Mouse (Mus musculus) layer of hippocampus, adult 18-20 months (tissue): ENCODE results near the gene Agt. TPM values are rescaled to one million over a fixed set of nuclear protein-coding genes. Genes with fewer than 3 reads are reported as not detected.
A peak's percentile ranks its signal among the peaks of the same experiment; 100 is the strongest.

Source experiments
- DNase-seq, 2 experiments: peaks; one replicate each; pipeline ENCODE4 v3.0.0; 2022; ENCODE audit warnings: low spot score in 2 of 2
- total RNA-seq, 2 experiments: library from RNA; stranded (reverse); gene quantifications; 2 replicates each; pipeline ENCODE4 v1.2.3; 2021

The Agt gene
- total RNA-seq, 2 experiments from 2014 or later = 26.0 to 31.4 TPM

DNA sequence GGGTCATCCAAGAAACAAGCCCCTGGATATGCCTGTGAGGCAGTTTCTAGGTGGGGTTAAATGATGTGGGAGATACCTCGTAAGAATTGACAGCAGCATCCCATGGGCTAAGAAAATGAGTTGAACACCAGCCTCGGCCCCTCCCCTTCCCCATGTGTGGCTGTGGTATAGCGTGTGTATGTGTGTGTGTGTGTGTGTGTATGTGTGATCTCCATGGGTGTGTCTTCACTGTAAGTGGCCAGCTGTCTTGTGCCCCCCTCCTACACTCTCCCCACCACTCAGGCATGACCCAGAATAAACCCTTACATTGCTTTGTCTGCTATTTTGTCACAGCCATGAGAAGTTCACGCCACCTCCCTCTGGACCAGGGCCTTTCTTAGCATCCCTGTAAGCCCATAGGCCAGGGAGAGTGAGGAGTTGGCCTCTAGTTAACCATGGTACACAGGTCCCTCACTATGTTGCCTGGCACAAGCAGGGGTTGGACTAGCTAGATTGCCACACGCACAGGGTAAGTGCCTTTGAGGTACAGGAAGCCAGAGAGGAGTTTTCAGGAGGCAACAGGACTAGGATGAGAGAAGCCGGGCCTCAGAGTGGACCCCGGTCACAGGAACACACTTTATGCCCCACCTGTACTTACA is 14.3 kb downstream of the Agt start:
- no peak for DNase-seq

DNA sequence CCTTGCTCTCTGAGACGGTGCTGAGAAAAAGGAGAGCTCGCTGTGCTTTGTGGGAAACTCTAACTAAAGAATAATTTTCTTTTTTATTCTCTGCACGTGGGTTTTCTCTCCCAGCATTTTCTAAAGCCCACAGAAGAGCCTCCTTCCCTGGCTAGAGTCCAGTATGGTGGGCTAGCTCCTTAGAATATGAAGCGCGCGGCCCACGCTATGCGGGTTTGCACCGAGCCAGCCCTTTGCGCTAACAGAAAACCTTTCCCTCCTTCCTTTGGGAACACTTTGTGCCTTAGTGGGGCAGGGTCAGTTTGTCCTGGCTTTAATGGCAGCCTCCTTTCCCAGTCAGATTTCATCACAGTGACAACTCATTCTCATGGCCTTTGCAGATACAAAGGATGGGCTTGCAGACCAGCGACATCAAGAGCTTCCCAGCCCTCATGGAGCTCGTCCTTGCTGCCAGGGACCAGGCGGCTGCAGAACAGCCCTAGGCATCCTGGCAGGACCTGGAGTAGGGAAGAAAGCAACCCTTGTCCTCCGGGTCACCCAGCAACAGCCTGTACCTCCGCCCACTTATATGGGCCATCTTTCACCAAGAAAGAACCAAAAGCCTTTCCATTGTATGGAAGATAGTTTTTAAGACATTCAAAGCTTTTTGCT is 18.4 kb downstream of the Agt start:
- DNase-seq = no peak

DNA sequence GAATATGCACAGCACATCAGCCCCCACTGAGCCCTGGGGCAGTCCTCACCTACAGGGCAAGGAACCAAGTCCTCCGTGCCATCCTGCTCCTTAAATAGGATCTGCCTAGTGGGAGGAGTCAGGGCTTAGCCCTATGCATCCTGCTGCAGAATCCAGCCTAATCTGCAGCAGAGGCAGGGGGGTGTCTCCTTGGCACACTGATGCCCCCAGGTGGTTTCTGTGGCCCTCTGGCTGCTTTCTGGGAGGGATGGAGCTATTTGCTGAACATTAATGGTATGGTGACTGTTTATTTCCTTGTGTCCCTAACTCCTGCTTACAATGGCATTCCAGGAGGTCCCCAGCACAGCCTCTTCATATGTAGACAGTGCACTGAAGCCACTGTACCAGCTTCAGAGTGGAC is 21.3 kb downstream of the Agt start:
- no peak for DNase-seq

DNA sequence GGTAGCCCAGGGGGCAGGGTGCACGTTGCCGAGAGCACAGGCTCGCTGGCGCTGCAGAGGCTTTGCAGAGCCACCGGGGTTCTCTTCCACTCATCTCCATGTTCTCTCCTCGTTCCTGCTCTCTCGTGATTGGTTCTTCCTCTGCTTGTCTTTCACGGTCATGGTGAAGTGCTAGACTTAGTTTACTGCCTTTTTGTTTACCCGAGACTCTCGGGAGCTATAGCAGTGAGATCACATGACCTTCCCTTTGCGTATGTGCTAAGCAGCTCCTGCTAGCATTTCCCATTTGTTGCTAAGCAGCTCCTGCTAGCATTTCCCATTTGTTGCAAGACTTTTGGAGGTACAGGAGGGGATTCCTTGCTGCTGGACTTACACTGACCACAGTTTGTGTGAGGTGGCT is 22.2 kb downstream of the Agt start:
- no peak for DNase-seq

DNA sequence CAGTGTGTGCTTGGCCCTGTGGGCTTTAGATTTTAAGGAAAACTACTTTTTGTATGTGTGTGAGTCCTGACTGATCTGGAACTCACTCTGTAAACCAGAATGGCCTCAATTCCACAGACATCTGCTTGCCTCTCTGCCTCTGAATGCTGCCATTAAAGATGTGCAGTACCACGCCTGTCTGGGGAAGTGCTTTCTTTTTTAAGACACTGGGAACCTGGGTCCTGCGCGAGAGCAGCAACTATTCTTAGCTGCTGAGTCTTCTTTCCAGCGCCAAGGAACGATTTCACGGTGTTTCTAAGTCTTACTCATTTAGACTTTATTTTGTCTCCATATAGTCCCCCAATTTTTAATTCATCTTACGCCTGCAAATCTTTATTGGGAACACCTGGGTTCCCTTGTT is 22.7 kb downstream of the Agt start:
- DNase-seq = no peak

DNA sequence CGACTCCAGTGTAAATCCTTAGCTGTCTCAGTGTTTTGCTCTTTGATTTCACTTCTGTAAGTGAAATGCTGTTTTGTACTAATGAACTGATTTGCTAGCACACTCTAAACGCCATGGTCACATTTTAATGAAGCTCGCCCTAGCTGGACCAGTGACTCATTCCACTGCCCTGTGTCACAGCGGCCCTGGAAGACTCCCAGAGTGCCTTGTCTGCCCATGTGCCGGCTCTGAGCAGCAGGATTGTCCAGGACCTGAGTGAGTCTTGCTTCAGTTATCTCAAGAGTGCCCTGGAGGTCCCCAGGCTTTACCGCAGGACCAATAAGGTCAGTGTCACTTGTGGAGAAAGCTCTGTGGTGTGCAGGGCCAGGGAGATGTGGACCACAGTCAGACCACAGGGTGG is 23.1 kb downstream of the Agt start:
- DNase-seq = no peak

DNA sequence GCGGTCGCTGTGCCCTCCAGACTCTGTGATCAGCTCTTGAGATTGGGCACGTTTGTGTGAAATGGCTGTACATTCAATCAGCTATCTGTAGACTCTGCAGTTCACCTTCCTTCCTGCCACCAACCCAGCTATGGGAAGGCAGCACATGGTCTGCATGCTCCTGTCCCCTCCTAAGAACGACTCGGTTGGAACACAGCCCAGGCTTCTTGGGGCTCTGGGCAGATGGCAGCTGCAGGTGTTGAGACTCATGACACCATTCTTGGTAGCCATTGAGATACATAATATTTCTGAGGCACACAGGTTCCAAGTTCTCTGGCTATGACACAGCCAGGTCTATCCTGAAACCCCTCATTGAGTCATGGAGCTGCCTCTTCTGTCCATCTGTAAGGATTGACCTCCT is 26.2 kb downstream of the Agt start:
- no peak for DNase-seq

DNA sequence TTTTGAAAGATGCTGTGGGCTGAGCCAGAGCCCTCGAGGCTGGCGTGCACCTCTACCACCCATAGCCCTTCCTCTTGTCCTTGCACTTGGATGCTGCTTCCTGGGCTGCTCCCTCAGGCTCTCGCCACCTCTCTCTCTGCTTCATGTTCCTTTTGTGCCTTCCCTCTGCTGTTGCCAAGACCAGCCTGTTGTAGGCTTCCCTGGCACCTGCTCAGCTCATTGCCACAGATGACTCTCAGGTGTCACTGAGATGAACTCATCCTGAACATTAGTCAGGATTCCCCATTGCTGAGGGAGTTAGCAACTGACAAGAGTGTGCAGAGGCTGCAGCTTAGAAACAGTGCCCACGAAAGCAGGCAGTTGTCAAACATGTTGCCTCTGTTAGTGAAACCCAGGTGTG is 27.5 kb downstream of the Agt start:
- DNase-seq = no peak

DNA sequence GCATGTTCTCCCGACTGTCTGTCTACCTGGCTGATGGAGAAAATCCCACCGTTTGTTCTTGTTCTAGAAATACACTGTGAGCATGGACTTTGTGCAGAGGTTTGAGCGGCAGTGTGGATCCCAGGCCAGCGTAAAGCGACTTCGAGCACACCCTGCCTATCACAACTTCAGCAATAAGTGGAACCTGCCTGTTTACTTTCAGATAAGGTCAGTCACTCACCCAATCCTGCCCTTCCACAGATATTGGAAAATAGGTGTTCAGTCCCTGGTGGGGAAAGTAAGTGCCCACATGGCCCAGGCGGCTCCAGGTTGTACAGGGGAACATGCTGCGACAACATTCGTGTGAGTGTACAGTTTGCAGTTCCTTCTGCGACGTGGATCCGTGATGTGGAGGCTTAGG is 28.6 kb downstream of the Agt start:
- no peak for DNase-seq

DNA sequence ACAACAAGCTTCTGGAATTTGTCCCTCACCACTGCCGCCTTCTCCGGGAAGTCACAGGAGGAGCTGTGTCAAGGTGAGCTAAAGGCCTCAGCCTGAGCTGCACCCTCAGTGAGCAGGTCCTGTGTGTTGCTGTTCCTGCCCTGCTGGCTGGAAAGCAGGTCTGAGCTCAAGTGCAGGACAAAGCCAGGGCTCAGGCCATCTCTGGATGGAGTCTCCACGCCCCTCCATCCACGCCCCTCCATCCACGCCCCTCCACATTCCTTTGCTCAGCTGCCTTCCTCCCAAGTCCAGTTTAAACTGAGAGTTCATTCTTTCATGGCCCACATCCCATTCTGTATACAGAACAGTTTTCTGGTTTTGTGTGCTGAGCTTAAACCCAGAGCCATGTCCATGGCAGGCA is 34.1 kb downstream of the Agt start:
- DNase-seq = no peak

DNA sequence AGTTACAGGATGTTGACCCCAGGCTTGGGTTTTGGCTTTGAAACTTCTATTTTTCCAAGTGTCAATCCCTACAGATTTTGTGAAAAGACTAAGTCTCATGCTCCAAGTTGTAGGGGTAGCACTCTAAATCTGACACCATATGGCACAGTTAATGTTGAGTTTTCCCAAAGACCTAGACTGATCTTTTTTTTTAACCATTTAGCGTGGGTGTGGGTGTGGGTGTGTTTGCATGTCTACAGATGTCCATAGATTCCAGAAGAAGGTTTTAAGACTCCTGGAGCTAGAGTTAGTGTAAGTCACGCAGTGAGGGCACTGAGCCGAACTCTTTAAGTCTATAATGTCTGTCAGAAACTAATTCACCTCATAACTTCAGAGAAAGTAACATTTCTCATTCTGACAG is 36.9 kb downstream of the Agt start:
- peak in 1 of 2 experiments; percentile 45 for DNase-seq

DNA sequence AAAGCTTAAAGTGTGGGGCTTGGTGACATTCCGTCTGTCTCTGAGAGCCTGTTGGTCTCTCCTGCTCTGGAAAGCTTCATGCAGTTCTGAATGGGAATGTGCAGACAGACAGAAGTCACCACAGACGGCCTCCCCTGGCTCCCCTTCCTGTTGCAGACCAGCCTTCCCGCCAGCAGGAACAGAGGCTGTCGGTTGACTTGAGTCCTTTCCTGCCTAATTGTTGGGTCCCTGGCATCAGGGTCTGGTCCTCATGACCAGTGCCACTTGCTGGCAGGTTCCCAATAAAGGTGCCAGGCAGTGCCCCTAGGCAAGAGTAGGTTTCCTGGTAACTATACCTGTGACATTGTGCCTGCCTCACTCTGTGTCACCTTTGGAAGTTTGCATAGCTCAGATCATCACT is 38.5 kb downstream of the Agt start:
- DNase-seq = no peak

DNA sequence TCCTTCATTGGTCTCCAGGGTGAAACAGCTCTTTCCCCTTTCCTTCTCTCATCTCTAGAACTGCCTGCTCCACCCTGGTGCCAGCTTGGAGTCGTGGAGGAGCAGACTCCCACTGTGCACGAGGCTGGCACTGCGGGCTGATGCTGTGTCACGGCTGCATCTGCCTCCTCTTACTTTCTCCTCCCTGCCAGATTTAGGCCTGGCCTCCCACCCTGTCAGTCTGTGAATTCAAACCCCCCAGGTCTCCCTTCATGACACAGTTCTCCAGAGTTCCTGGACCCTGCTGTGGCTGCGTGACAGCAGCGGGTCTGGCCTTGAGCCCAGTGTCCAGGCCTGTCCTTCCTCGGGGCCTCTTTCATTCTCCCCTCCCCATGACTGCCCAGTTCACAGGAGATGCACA is 39.0 kb downstream of the Agt start:
- no peak for DNase-seq

DNA sequence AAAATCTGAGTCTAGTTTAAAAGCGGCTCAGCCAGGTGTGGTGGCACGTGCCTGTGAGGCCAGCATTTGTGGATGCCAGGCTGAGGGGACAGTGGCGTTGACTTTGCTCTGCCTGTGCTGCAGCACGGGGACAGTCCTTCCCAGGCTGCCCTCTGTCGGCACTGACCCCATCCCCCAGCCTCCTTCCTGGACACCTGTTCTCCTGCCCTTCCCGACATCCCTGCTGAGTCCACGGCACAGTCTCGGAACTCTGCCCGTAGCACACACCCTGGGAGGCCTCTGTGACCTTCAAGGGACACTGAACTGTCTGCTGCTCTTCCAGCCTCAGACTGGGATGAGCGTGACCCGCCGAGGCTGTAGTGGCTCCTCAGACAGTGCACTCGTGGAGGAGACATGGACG is 39.4 kb downstream of the Agt start:
- DNase-seq = no peak

DNA sequence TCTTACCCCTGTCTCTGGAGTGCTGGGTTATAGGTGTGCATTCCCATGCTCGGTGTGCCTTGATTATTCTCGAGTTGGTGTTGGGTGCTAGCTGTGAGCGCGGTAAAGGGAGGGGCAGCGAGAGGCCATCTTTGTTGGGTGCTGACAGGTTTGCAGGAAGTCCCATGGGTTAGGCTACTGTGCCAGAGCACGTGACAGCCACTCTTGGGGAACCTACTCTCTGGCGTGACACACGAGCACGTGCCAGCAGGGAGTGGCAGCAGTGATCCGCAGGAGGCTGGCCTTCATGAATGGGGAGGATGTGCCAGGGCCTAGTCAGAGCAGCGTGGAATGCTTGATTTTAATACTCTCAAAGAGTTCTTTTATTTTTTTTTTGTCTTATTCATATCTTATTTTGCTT is 43.2 kb downstream of the Agt start:
- no peak for DNase-seq

DNA sequence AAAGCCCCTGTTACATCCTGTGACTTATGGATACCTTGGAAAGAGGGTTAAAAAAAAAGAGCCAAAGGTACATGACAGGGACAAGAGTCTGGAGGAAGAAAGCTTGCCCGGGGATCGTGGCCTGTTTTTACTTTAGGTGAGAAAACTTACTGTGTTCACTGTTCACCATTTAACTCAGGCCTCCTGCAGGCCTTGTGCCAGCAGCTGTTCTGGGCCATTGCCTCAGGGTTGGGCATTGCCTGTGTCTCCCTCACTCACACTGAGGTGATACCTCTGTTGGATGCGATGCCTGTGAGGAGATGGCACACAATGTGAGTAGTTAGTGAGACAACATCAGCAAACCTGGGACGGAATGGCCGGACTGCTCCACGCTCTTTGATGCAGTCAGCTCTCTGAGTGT is 47.6 kb downstream of the Agt start:
- DNase-seq = no peak

DNA sequence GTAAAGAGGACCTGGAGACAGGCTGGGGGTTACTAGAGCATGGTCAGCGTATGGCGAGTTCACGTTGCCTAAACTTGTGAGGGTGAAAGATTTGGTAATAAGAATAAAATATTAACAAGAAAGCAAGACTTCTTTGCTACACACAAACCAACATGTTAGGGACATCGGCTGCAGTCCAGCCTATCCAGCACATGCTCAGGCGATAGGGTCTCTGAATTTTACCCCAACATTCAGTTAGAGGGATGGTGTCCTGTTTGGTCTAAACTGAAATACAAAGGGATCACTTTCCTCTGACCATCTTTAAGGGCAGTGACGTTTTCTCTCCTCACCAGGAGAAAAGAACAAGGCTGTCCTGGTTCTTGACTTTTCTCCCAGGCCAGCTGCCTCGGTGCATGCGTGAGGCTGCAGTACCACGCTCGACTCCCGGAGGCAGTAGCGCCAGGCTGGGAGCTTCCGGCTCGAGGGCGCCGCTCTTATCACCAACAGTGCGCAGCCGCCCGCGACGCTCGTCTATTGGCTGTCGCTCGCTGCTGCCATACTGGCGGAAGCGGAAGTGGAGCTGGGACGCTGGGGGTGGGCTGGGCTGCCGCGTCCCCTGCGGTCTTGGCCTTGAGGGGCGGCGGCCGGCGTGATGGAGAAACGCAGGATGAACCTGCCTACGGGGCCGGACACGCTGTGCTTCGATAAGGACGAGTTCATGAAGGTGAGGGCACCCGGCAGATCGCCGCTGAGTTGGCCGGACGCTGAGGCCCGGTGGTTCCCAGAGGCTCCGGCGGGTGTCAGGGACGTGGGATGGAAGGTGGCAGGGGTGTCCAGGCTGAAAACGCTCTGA is 49.0 kb downstream of the Agt start, which contains the start of gene Cog2:
Gene Cog2, plus strand, starts transcription at position 519 of the 832 bp plus-strand sequence.
- DNase-seq = peak; percentile 87 to 93

DNA sequence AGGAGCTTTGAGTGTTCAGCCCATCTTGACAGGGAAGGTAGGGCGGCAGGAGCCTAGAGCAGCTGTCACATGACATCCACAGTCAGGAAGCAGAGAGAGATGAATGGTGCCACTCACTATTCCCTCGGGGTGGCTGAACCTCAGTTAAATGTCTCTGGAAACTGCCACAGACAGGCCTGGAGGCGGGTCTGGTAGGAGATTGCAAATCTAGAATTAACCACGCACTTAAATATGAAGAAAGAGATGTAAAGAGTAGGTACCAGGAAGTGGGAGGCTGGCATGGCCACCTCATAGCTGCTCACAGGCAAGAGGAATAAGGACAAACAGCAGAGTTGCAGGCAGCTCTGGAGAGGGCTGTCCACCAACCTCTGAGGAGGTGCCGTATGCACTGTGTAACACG is 52.4 kb downstream of the Agt start:
- no peak for DNase-seq

DNA sequence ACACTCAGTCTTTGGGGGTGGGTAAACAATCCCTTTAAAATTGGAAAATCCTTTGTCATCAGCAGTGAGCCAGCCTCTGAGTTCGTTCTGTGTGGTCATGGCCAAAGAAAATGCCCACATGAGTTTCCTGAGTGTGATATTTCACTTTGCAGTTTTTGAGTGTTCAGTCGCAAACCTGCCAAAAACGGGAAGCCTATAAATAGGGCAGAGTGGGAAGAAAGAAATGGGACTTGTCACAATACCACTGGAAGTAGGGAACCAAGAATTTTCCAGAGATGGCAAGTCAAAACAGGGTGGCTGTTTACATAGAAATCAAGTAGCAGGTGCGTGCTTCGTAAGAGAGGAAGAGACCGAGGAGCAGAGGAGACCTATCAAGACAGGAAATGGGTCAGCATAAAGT is 53.0 kb downstream of the Agt start:
- no peak for DNase-seq

DNA sequence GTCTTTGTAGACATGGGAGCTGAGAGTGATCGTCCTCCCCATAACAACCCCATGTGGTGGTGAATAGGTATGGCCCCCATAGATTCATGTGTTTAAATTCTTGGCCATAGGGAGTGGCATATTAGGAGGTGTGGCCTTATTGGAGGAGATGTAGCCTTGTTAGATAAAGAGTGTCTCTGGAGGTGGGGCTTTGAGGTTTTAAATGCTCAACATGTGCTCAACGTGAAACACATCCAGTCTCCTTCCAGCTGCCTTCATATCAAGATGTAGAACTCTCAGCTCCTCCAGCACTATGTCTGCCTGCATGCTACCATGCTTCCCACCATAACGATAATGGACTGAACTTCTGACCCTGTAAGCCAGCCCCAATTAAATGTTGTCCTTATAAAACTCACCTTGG is 53.5 kb downstream of the Agt start:
- no peak for DNase-seq

DNA sequence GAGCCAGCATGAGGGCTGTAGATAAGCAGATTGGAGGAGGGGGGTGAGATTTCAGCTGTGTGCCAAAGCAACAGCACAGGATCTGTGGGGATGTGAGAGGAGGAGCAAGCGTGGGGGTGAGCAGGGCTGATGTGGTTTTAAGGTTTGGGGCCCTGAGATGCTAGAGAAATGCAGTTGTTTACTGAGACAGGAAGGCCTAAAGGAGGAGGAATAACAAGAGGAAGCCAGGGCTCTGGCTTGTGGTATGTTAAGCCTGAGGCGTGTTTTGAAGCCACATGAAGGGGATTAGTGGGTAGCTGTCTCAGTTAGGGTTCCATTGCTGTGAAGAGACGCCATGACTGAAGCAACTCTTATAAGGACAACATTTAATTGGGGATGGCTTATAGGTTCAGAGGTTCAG is 60.4 kb downstream of the Agt start:
- no peak for DNase-seq

DNA sequence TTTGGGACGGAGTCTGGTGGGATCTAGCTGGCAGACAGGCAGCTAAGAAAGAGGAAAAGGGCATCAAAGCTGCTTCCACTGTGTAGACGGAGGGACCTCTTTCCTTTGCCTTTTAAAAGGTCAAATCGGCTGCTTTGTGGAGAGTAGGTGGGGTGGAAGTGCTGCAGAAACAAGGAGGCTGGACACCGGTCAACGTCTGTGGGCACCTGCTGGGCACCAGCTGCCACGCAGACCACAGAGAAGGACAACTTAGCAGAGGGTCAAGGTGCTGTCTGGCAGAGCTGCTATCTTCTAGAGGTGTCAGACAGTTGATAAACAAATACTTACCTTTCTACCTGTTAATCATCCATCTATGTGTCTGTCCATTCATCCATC is 61.2 kb downstream of the Agt start:
- no peak for DNase-seq
